Mouse (Mus musculus): ENCODE measurements around the gene Hbb-bs. TPM values are rescaled to one million over a fixed set of nuclear protein-coding genes. Genes with fewer than 3 reads are reported as not detected.
A peak's percentile ranks its signal among the peaks of the same experiment; 100 is the strongest.

Gene Hbb-bs
- total and polyA plus RNA-seq, 3 experiments, result 5.7 TPM; not detected in 2

GRCm38 (mm10) chr7:103812174-103812573 is 15.7 kb downstream of the Hbb-bs start:
- peak; percentile 66 for DNase-seq (ENCODE audit: extremely low read depth)
- H3K27me3 ChIP-seq (replicated peaks), result no peaks in the 10 kb centered on the region
- no peak overlapping the region for H3K4me2 ChIP-seq (ENCODE audit: insufficient read depth, low read depth, poor library complexity, severe bottlenecking)
- H3K4me3 ChIP-seq (replicated peaks in 1 of 3; ENCODE audit: low read depth in 2 of 3, low read length in 2 of 3, poor library complexity in 1 of 3), result no peak overlapping the region
- no peaks in the 10 kb centered on the region for H3K9me3 ChIP-seq (replicated peaks; ENCODE audit: low read length)
- in situ Hi-C loops (cut with MboI; ENCODE audit: low pct_ligation_motif_present, low pct_unique_long_range_greater_than_20kb, low sequenced_read_pairs) (no loop called here), dilution Hi-C loops (cut with MboI; ENCODE audit: extremely low pct_ligation_motif_present, extremely low pct_unique_long_range_greater_than_20kb, low sequenced_read_pairs) (no loop called here)
- H3K79me2 ChIP-seq (replicated peaks; ENCODE audit: control insufficient read depth, extremely low read depth, insufficient read depth, poor library complexity, severe bottlenecking), result no peaks in the 10 kb centered on the region
- peaks cover 2 to 53% of the 10 kb centered on the region in 2 experiments; a peak in 3 of 4 replicates for H3K4me1 ChIP-seq (ENCODE audit: control insufficient read depth in 1 of 2, insufficient read depth in 2 of 2)
- no peaks in the 10 kb centered on the region for H3K36me3 ChIP-seq (replicated peaks in 1 of 2; ENCODE audit: control insufficient read depth in 1 of 2, insufficient read depth in 1 of 2, low read length in 1 of 2)
- H3K9ac ChIP-seq (ENCODE audit: insufficient read depth, low read depth), result no peak overlapping the region
- H3K27ac ChIP-seq (ENCODE audit: insufficient read depth, low read depth), result no peak overlapping the region
- TF ChIP-seq ELF1 (IDR thresholded peaks at IDR 0.05; ENCODE audit: low read depth, low read length), result peak; percentile 42; the same call in 1 of the 2 replicates
- TF ChIP-seq JUND (conservative IDR thresholded peaks at IDR 0.05; ENCODE audit: low read depth, low read length), result peak; percentile 17; the same call in 1 of the 2 replicates
- TF ChIP-seq POLR2AphosphoS2 (IDR thresholded peaks at IDR 0.05; ENCODE audit: low read depth, low read length), result no peak
- TF ChIP-seq IRF4 (IDR thresholded peaks at IDR 0.05; ENCODE audit: low read depth, low read length), result peak; percentile 91
- no peak for TF ChIP-seq MAFK (IDR thresholded peaks at IDR 0.05; ENCODE audit: insufficient replicate concordance, low read length)
- TF ChIP-seq EP300 (IDR thresholded peaks at IDR 0.05; ENCODE audit: low read length), result peak; percentile 90
- peak; percentile 59; the same call in 1 of the 2 replicates for TF ChIP-seq MEF2A (IDR thresholded peaks at IDR 0.05; ENCODE audit: borderline replicate concordance, low read depth, low read length)
- no peak for TF ChIP-seq NRF1 (IDR thresholded peaks at IDR 0.05; ENCODE audit: low read depth, low read length)
- TF ChIP-seq ETS1 (conservative IDR thresholded peaks at IDR 0.05; ENCODE audit: low read depth, low read length), result peak; percentile 30; the same call in 1 of the 2 replicates

- TF ChIP-seq E2F4 (IDR thresholded peaks at IDR 0.05; ENCODE audit: insufficient replicate concordance, low read depth, low read length) (no peak), ZKSCAN1 (IDR thresholded peaks at IDR 0.05; ENCODE audit: borderline replicate concordance, low read depth, low read length) (no peak), POLR2A (IDR thresholded peaks at IDR 0.05; ENCODE audit: low read depth, low read length) (no peak), JUND (conservative IDR thresholded peaks at IDR 0.05; ENCODE audit: low read depth, low read length) (no peak), ZMIZ1 (IDR thresholded peaks at IDR 0.05; ENCODE audit: low read depth, low read length) (no peak), TBP (conservative IDR thresholded peaks at IDR 0.05; ENCODE audit: low read depth, low read length) (no peak), MYC (IDR thresholded peaks at IDR 0.05; ENCODE audit: low read depth, low read length) (no peak), KAT2A (IDR thresholded peaks at IDR 0.05; ENCODE audit: insufficient replicate concordance, low read length) (no peak), IRF4 (IDR thresholded peaks at IDR 0.05; ENCODE audit: low read depth, low read length) (no peak), SIN3A (IDR thresholded peaks at IDR 0.05; ENCODE audit: low read length) (no peak), BHLHE40 (IDR thresholded peaks at IDR 0.05; ENCODE audit: low read depth, low read length) (no peak), MXI1 (IDR thresholded peaks at IDR 0.05; ENCODE audit: low read depth, low read length) (no peak), MEF2A (IDR thresholded peaks at IDR 0.05; ENCODE audit: borderline replicate concordance, low read depth, low read length) (no peak), HCFC1 (IDR thresholded peaks at IDR 0.05; ENCODE audit: low read depth, low read length) (no peak)
- dilution Hi-C loops (cut with MboI; ENCODE audit: extremely low pct_ligation_motif_present, extremely low pct_unique_long_range_greater_than_20kb, low sequenced_read_pairs) (no loop called here), in situ Hi-C loops (cut with MboI; ENCODE audit: low pct_ligation_motif_present, low pct_unique_long_range_greater_than_20kb, low sequenced_read_pairs) (no loop called here)
- Histone ChIP-seq H3K9me3 (replicated peaks; ENCODE audit: low read length) (no peaks in the 10 kb centered on the region), H3K36me3 (replicated peaks in 1 of 2; ENCODE audit: control insufficient read depth in 1 of 2, insufficient read depth in 1 of 2, low read length in 1 of 2) (no peaks in the 10 kb centered on the region), H3K27me3 (replicated peaks) (no peaks in the 10 kb centered on the region), H3K4me2 (ENCODE audit: insufficient read depth, low read depth, poor library complexity, severe bottlenecking) (no peak overlapping the region), H3K4me3 (replicated peaks in 1 of 3; ENCODE audit: low read depth in 2 of 3, low read length in 2 of 3, poor library complexity in 1 of 3) (no peak overlapping the region), H3K9ac (ENCODE audit: insufficient read depth, low read depth) (no peak overlapping the region), H3K4me1 (ENCODE audit: control insufficient read depth in 1 of 2, insufficient read depth in 2 of 2) (peaks cover 2 to 53% of the 10 kb centered on the region in 2 experiments; a peak in 3 of 4 replicates), H3K79me2 (replicated peaks; ENCODE audit: control insufficient read depth, extremely low read depth, insufficient read depth, poor library complexity, severe bottlenecking) (no peaks in the 10 kb centered on the region), H3K27ac (ENCODE audit: insufficient read depth, low read depth) (no peak overlapping the region)
- no peak for DNase-seq (ENCODE audit: extremely low read depth)
Measured at GRCm38 (mm10) chr7:103811223-103811845, 16.6 kb downstream of the Hbb-bs start.
